ENCODE assay signal across 14 mouse cellular contexts in genomic region chr11:75164051-75164450, GRCm38 (mm10). TPM values are rescaled to one million over a fixed set of nuclear protein-coding genes. Genes with fewer than 3 reads are reported as not detected.
DNase-seq lines count a peak whose midpoint lies in the region; ATAC-seq and TF ChIP-seq lines count a peak whose summit lies in the region.
"Had no signal": no experiment of that assay in that cellular context is flagged by ENCODE, and none has a peak within 500 bp of the region (broad histone marks: within the 10 kb centered on the region; RNA-seq: fewer than 3 reads in every experiment).

No protein-coding gene starts in this region.

- DNase-seq in gastrocnemius, adult 2 months: no peak
- DNase-seq in gastrocnemius, adult 18-20 months (ENCODE audit: low spot score): no peak
- no peak for DNase-seq in kidney, adult 2 months
- no peak for DNase-seq in kidney, postnatal 36 days
- no peak for DNase-seq in lung, postnatal 0 days (ENCODE audit: low spot score)
- DNase-seq in lung, postnatal 10 days: no peak
- no peak for DNase-seq in layer of hippocampus, adult 8-10 months (ENCODE audit: low spot score in 2 of 2)
- DNase-seq: cerebellum, adult 11-12 months; gastrocnemius, postnatal 25 days; kidney, adult 8-10 months had no signal

- WGBS in kidney, adult 2 months: 77% methylated on average over 2 of the region's 2 CpGs
- 66% methylated on average over 2 of the region's 2 CpGs for WGBS in lung, postnatal 0 days
- 73% methylated on average over 2 of the region's 2 CpGs for WGBS in stomach, embryonic 14.5 days

- no peak for TF ChIP-seq CTCF in gastrocnemius, adult 2 months (IDR thresholded peaks at IDR 0.05)
- TF ChIP-seq CTCF in kidney, adult 2 months (conservative IDR thresholded peaks at IDR 0.05; ENCODE audit: insufficient read depth, insufficient read length, low read depth, low read length): no peak
- no peak for TF ChIP-seq CTCF in lung, postnatal 0 days (IDR thresholded peaks at IDR 0.05)

- TF ChIP-seq POLR2A in kidney, adult 2 months (IDR thresholded peaks at IDR 0.05; ENCODE audit: low read depth, low read length): no peak

- H3K9me3 ChIP-seq in lung, postnatal 0 days (ENCODE audit: low read length): no peaks in the 10 kb centered on the region
- no peaks in the 10 kb centered on the region for H3K9me3 ChIP-seq in stomach, embryonic 14.5 days (ENCODE audit: control insufficient read depth, low read depth, low read length)
- H3K9me3 ChIP-seq: hindbrain, embryonic 12.5 days; midbrain, embryonic 13.5 days had no signal

- no peak for TF ChIP-seq EP300 in lung, postnatal 0 days (IDR thresholded peaks at IDR 0.05)

- H3K9ac ChIP-seq in lung, postnatal 0 days (replicated peaks; ENCODE audit: low read depth): no peak overlapping the region
- H3K9ac ChIP-seq in stomach, embryonic 14.5 days (replicated peaks; ENCODE audit: low read depth, low read length): peak overlapping the region; percentile 25; the same call in 1 of the 2 replicates
- H3K9ac ChIP-seq: hindbrain, embryonic 12.5 days; midbrain, embryonic 13.5 days had no signal

- intact Hi-C loops in gastrocnemius, adult 2 months (cut with DNase I): no loop called here

- H3K27ac ChIP-seq in gastrocnemius, adult 2 months: peak overlapping the region; percentile 92
- H3K27ac ChIP-seq in kidney, adult 2 months (ENCODE audit: insufficient read depth, low read depth, low read length): 0 out of 2 replicates have a peak overlapping the region, but pooled peaks have one; percentile 12
- H3K27ac ChIP-seq in lung, postnatal 0 days (ENCODE audit: low read length): peak overlapping the region; percentile 52; the same call in 1 of the 2 replicates
- peak overlapping the region; percentile 98 for H3K27ac ChIP-seq in stomach, embryonic 14.5 days (ENCODE audit: low read length)
- H3K27ac ChIP-seq: hindbrain, embryonic 12.5 days; midbrain, embryonic 13.5 days had no signal

- no peak for ATAC-seq in lung, postnatal 0 days
- no peak for ATAC-seq in stomach, embryonic 14.5 days (ENCODE audit: insufficient number of reproducible peaks, insufficient read depth, low FRiP score, low read depth)
- ATAC-seq: forebrain, embryonic 14.5 days; midbrain, embryonic 13.5 days had no signal

- H3K4me1 ChIP-seq in kidney, adult 2 months (ENCODE audit: control insufficient read depth, insufficient read depth, low read length): peaks cover 9% of the 10 kb centered on the region; the same call in 1 of the 2 replicates
- H3K4me1 ChIP-seq in lung, postnatal 0 days (ENCODE audit: insufficient read depth, low read depth, low read length): peaks cover 17% of the 10 kb centered on the region; the same call in 1 of the 2 replicates
- H3K4me1 ChIP-seq in stomach, embryonic 14.5 days (ENCODE audit: control insufficient read depth, insufficient read depth, low read length): peaks cover 42% of the 10 kb centered on the region

- H3K4me2 ChIP-seq in lung, postnatal 0 days (replicated peaks; ENCODE audit: low read depth, low read length): no peak overlapping the region
- peak overlapping the region; percentile 63 for H3K4me2 ChIP-seq in stomach, embryonic 14.5 days (replicated peaks; ENCODE audit: low read depth, low read length)
- H3K4me2 ChIP-seq: midbrain, embryonic 13.5 days had no signal

- H3K4me3 ChIP-seq in gastrocnemius, adult 2 months: peak overlapping the region; percentile 94
- H3K4me3 ChIP-seq in kidney, adult 2 months (ENCODE audit: insufficient read depth, low read depth, low read length): no peak overlapping the region
- no peak overlapping the region for H3K4me3 ChIP-seq in lung, postnatal 0 days (ENCODE audit: low read depth, low read length)
- H3K4me3 ChIP-seq in stomach, embryonic 14.5 days (ENCODE audit: low read depth, low read length): peak overlapping the region; percentile 85; the same call in 1 of the 2 replicates

- H3K36me3 ChIP-seq in kidney, adult 2 months (ENCODE audit: control insufficient read depth, insufficient read depth, low read length): no peaks in the 10 kb centered on the region; the same call in 1 of the 2 replicates
- peaks cover 22% of the 10 kb centered on the region for H3K36me3 ChIP-seq in lung, postnatal 0 days (ENCODE audit: insufficient read depth, low read length)
- peaks cover 59% of the 10 kb centered on the region for H3K36me3 ChIP-seq in stomach, embryonic 14.5 days (ENCODE audit: control insufficient read depth, insufficient read depth, low read length)

- no peaks in the 10 kb centered on the region for H3K27me3 ChIP-seq in kidney, adult 2 months (replicated peaks; ENCODE audit: control insufficient read depth, insufficient read depth, low read length)
- peaks cover 16% of the 10 kb centered on the region for H3K27me3 ChIP-seq in lung, postnatal 0 days (replicated peaks; ENCODE audit: insufficient read depth, low read length)
- no peaks in the 10 kb centered on the region for H3K27me3 ChIP-seq in stomach, embryonic 14.5 days (ENCODE audit: control insufficient read depth, insufficient read depth, low read length)

RNA-seq across cellular contexts. Expression of gene Hic1, which starts 5.3 kb away (rescaled TPM):
- 1 to 10 TPM; 4.6 to 6.6 TPM for total RNA-seq in gastrocnemius, adult 2 months (2021)
- 1 to 10 TPM; 1.8 to 6.6 TPM for total RNA-seq in gastrocnemius, adult 18-20 months (2021)
- 8.6 and 12.6 TPM in 2 replicates for polyA plus RNA-seq in kidney, adult 2 months (2012; rRNA removed)
- 9.9 and 13.4 TPM in 2 replicates for polyA plus RNA-seq in lung, postnatal 0 days (2015; fragmentation: Nextera tagmentation; extraction: Ambion mirVana)
- 13.8 and 16.9 TPM in 2 replicates for polyA plus RNA-seq in stomach, embryonic 14.5 days (2014; fragmentation: Nextera tagmentation; extraction: Ambion mirVana)
- 1 to 10 TPM; 2.9 to 4.9 (median 3.9) TPM for total RNA-seq in layer of hippocampus, adult 8-10 months (2022)

RNA-seq across cellular contexts. Expression of gene Ovca2, which starts 14.6 kb away (rescaled TPM):
- total RNA-seq in gastrocnemius, adult 2 months (2021): 1 to 10 TPM; 2.5 to 3.6 TPM
- 1 to 10 TPM; 2.5 to 2.8 TPM for total RNA-seq in gastrocnemius, adult 18-20 months (2021)
- polyA plus RNA-seq in kidney, adult 2 months (2012; rRNA removed): 18.6 and 33.7 TPM in 2 replicates
- 19.7 and 22.0 TPM in 2 replicates for polyA plus RNA-seq in lung, postnatal 0 days (2015; fragmentation: Nextera tagmentation; extraction: Ambion mirVana)
- 26.7 and 29.1 TPM in 2 replicates for polyA plus RNA-seq in stomach, embryonic 14.5 days (2014; fragmentation: Nextera tagmentation; extraction: Ambion mirVana)
- 10 to 100 TPM; 15.6 to 23.4 (median 19.8) TPM for total RNA-seq in layer of hippocampus, adult 8-10 months (2022)

RNA-seq across cellular contexts. Expression of gene Dph1, which starts 27.0 kb away (rescaled TPM):
- 1 to 10 TPM; 5.5 to 6.2 TPM for total RNA-seq in gastrocnemius, adult 2 months (2021)
- 1 to 10 TPM; 4.6 to 5.6 TPM for total RNA-seq in gastrocnemius, adult 18-20 months (2021)
- polyA plus RNA-seq in kidney, adult 2 months (2012; rRNA removed): 40.2 and 46.7 TPM in 2 replicates
- 11.3 and 14.8 TPM in 2 replicates for polyA plus RNA-seq in lung, postnatal 0 days (2015; fragmentation: Nextera tagmentation; extraction: Ambion mirVana)
- polyA plus RNA-seq in stomach, embryonic 14.5 days (2014; fragmentation: Nextera tagmentation; extraction: Ambion mirVana): 20.1 and 20.5 TPM in 2 replicates
- total RNA-seq in layer of hippocampus, adult 8-10 months (2022): 10 to 100 TPM; 28.9 to 38.6 (median 30.9) TPM

RNA-seq across cellular contexts. Expression of gene Rtn4rl1, which starts 29.5 kb away (rescaled TPM):
- total RNA-seq in gastrocnemius, adult 2 months (2021): 1 to 10 TPM in 1 of 2 experiments, under 1 TPM in 1; 0.54 to 1.1 TPM
- total RNA-seq in gastrocnemius, adult 18-20 months (2021): 1 to 10 TPM in 1 of 2 experiments, under 1 TPM in 1; 0.96 to 1.1 TPM
- 11.3 and 12.7 TPM in 2 replicates for polyA plus RNA-seq in kidney, adult 2 months (2012; rRNA removed)
- polyA plus RNA-seq in lung, postnatal 0 days (2015; fragmentation: Nextera tagmentation; extraction: Ambion mirVana): 3.6 and 4.3 TPM in 2 replicates
- polyA plus RNA-seq in stomach, embryonic 14.5 days (2014; fragmentation: Nextera tagmentation; extraction: Ambion mirVana): 0.88 and 1.7 TPM in 2 replicates
- total RNA-seq in layer of hippocampus, adult 8-10 months (2022): 100 to 1,000 TPM in 2 of 4 experiments, 10 to 100 TPM in 2; 80.7 to 110 (median 97.3) TPM

Comparison
In these comparisons a context has a peak if more than half of its experiments do, and no peak if none do; other contexts are left out.
1. H3K27ac ChIP-seq: peak in every context shown above with its lines; median percentile 98 in stomach, embryonic 14.5 days; 92 in gastrocnemius, adult 2 months; 52 in lung, postnatal 0 days; 12 in kidney, adult 2 months.
2. H3K4me3 ChIP-seq: peak in gastrocnemius, adult 2 months (single experiment) and stomach, embryonic 14.5 days (single experiment); none in kidney, adult 2 months (single experiment) and lung, postnatal 0 days (single experiment).
3. RNA of gene Dph1, which starts 27.0 kb away (total RNA-seq): 28.9 to 38.6 TPM in layer of hippocampus, adult 8-10 months; 5.5 to 6.2 TPM in gastrocnemius, adult 2 months and 4.6 to 5.6 TPM in gastrocnemius, adult 18-20 months; every median in the first group is over 4 times any median in the second.